8 mouse cellular contexts compared by ENCODE assay signal in the genomic region with DNA sequence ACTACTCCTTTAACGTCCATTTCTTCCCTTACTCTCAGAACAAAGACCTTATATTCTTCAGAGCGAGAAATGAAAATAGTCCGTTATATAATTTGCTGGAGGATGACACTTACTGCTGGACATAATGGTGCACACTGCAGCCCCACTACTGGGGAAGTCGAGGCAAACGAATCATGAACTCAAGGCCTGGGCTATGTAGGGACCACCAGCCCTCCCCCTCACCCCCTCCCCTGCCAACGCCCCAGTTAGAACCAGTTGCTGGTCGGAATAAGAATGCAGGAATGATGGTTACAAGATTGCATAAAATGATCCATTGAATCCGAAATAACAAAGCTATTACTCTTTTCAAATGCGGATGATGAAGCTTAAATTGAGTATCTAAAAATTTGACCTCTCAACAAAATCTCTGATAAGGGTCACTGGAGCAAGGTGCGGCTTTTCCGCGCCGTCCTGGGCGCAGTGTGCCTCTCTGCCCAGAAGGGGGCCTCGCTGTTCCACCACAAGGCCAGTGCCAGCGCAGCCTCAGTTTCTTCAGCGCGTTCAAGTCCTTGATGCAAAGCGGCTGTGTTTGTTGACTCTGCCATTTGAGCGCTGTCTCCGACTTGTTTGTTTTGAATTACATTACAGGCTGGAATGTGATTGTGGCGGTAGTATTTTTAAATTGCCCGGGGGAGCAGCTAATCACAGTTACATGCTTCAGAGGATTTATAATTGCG. TPM values are rescaled to one million over a fixed set of nuclear protein-coding genes. Genes with fewer than 3 reads are reported as not detected.
A peak's percentile ranks its signal among the peaks of the same experiment; 100 is the strongest.
DNase-seq lines count a peak whose midpoint lies in the region; ATAC-seq and TF ChIP-seq lines count a peak whose summit lies in the region.

No protein-coding gene starts in this region.

- H3K4me2 ChIP-seq in hindbrain, embryonic 16.5 days (ENCODE audit: low read length), result peak overlapping the region; percentile 72

- 26% methylated on average over 24 of the region's 24 CpGs for WGBS in hindbrain, embryonic 16.5 days

- H3K4me1 ChIP-seq in hindbrain, embryonic 16.5 days (ENCODE audit: control insufficient read depth, insufficient read depth, low read depth, low read length), result peaks cover 3% of the 10 kb centered on the region
- peaks cover under 1% of the 10 kb centered on the region for H3K4me1 ChIP-seq in megakaryocyte, embryonic 14.5 days

- DNase-seq in Muller cell, postnatal 12 days (ENCODE audit: inconsistent ontology term), result peak; percentile 44
- peak; percentile 57 for DNase-seq in cerebellum, adult 9-11 months
- DNase-seq in gastrocnemius, adult 2 months, result peak; percentile 75
- DNase-seq in left cerebral cortex, adult 2 months (ENCODE audit: extremely low spot score in 1 of 2, low spot score in 2 of 2), result peak; percentile 75 to 81
- peak; percentile 74 for DNase-seq in right cerebral cortex, postnatal 14 days
- DNase-seq in urinary bladder, postnatal 4 days (ENCODE audit: low spot score in 2 of 2), result peak; percentile 37 to 71

- 0 out of 2 replicates have a peak overlapping the region, but pooled peaks have one; percentile 12 for H3K27ac ChIP-seq in gastrocnemius, adult 2 months
- no peak overlapping the region for H3K27ac ChIP-seq in hindbrain, embryonic 16.5 days (ENCODE audit: low read depth, low read length)
- no peak overlapping the region for H3K27ac ChIP-seq in left cerebral cortex, adult 2 months

- H3K27me3 ChIP-seq in hindbrain, embryonic 16.5 days (replicated peaks; ENCODE audit: control insufficient read depth, insufficient read depth, low read length), result no peaks in the 10 kb centered on the region
- H3K27me3 ChIP-seq in megakaryocyte, embryonic 14.5 days (replicated peaks), result no peaks in the 10 kb centered on the region

- no peaks in the 10 kb centered on the region for H3K36me3 ChIP-seq in hindbrain, embryonic 16.5 days (ENCODE audit: control insufficient read depth, insufficient read depth, low read length)
- peaks cover 45% of the 10 kb centered on the region for H3K36me3 ChIP-seq in megakaryocyte, embryonic 14.5 days (replicated peaks; ENCODE audit: low read length)

- peak overlapping the region; percentile 41; the same call in 1 of the 2 replicates for H3K9ac ChIP-seq in hindbrain, embryonic 16.5 days (ENCODE audit: low read depth, low read length)

- TF ChIP-seq CTCF in gastrocnemius, adult 2 months (IDR thresholded peaks at IDR 0.05), result peak; percentile 100
- peak; percentile 97 for TF ChIP-seq CTCF in left cerebral cortex, adult 2 months (IDR thresholded peaks at IDR 0.05)

- no peaks in the 10 kb centered on the region for H3K9me3 ChIP-seq in hindbrain, embryonic 16.5 days (ENCODE audit: control insufficient read depth, low read length)
- no peaks in the 10 kb centered on the region for H3K9me3 ChIP-seq in megakaryocyte, embryonic 14.5 days

- peak; percentile 87 for ATAC-seq in hindbrain, embryonic 16.5 days

- intact Hi-C loops in gastrocnemius, adult 2 months (cut with DNase I), result loop anchor here (1.0 to 2.0 kb wide), 3 partner anchors 634 to 826 kb away; no protein-coding TSS in a partner anchor
- intact Hi-C loops in left cerebral cortex, adult 2 months (cut with DNase I), result loop anchor here (2.0 to 10.0 kb wide), 6 partner anchors 283 to 826 kb away; no protein-coding TSS in a partner anchor

- H3K4me3 ChIP-seq in gastrocnemius, adult 2 months, result peak overlapping the region; percentile 66
- peak overlapping the region; percentile 33 for H3K4me3 ChIP-seq in hindbrain, embryonic 16.5 days (ENCODE audit: low read length)
- H3K4me3 ChIP-seq in left cerebral cortex, adult 2 months, result peak overlapping the region; percentile 44
- H3K4me3 ChIP-seq in megakaryocyte, embryonic 14.5 days (replicated peaks), result peak overlapping the region; percentile 65

RNA-seq across cellular contexts. Expression of gene Pex3, which starts 11.6 kb away (rescaled TPM):
- total RNA-seq in gastrocnemius, adult 2 months (2021), result 10 to 100 TPM in 1 of 2 experiments, 1 to 10 TPM in 1; 8.7 to 10.2 TPM
- 29.5 and 31.0 TPM in 2 replicates for polyA plus RNA-seq in hindbrain, embryonic 16.5 days (2015; fragmentation: Nextera tagmentation; extraction: Ambion mirVana)
- total RNA-seq in left cerebral cortex, adult 2 months (2021), result 10 to 100 TPM; 29.8 to 31.6 TPM
- 3.0 and 7.9 TPM in 2 replicates for polyA plus RNA-seq in megakaryocyte, embryonic 14.5 days (2012; ENCODE audit: insufficient read depth, low replicate concordance)

RNA-seq across cellular contexts. Expression of gene Adat2, which starts 11.8 kb away (rescaled TPM):
- total RNA-seq in gastrocnemius, adult 2 months (2021), result 1 to 10 TPM; 2.9 to 3.3 TPM
- polyA plus RNA-seq in hindbrain, embryonic 16.5 days (2015; fragmentation: Nextera tagmentation; extraction: Ambion mirVana), result 1.6 and 1.8 TPM in 2 replicates
- 1 to 10 TPM; 7.9 to 8.4 TPM for total RNA-seq in left cerebral cortex, adult 2 months (2021)
- polyA plus RNA-seq in megakaryocyte, embryonic 14.5 days (2012; ENCODE audit: insufficient read depth, low replicate concordance), result 1.3 TPM in 1 of 2 replicates, not detected in the other
